Mouse (Mus musculus) lung, embryonic 15.5 days (tissue): ENCODE results near the gene Nhsl1. TPM values are rescaled to one million over a fixed set of nuclear protein-coding genes. Genes with fewer than 3 reads are reported as not detected.

Experiments used
- ATAC-seq: fragments of 200-750 bp; cut with Nextera tagmentation; 2 replicates; pipeline ENCODE4 v1.8.0; 2017; ENCODE audit warnings: moderate number of reproducible peaks, borderline replicate concordance; ENCODE audit not compliant: low FRiP score, low TSS enrichment; ENCODE audit errors: extremely low read depth
- H3K27ac ChIP-seq: fragments of 300-500 bp; sonication (generic); 2 replicates; pipeline ENCODE4 v1.5.1; 2015; ENCODE audit warnings: moderate library complexity, mild to moderate bottlenecking, inconsistent platforms
- H3K27me3 ChIP-seq: fragments of 300-500 bp; sonication (generic); 2 replicates; pipeline ENCODE4 v1.6.1; 2015; ENCODE audit warnings: inconsistent platforms
- H3K36me3 ChIP-seq: fragments of 300-500 bp; sonication (generic); 2 replicates; pipeline ENCODE4 v1.6.1; 2015; ENCODE audit warnings: inconsistent platforms
- H3K4me1 ChIP-seq: fragments of 300-500 bp; sonication (generic); 2 replicates; pipeline ENCODE4 v1.6.1; 2015; ENCODE audit warnings: inconsistent platforms
- H3K4me2 ChIP-seq: fragments of 300-500 bp; sonication (generic); 2 replicates; pipeline ENCODE4 v1.6.1; 2015; ENCODE audit warnings: inconsistent platforms, mild to moderate bottlenecking, moderate library complexity
- H3K4me3 ChIP-seq: fragments of 300-500 bp; sonication (generic); 2 replicates; pipeline ENCODE4 v1.5.1; 2015; ENCODE audit warnings: mild to moderate bottlenecking, inconsistent platforms
- H3K9ac ChIP-seq: fragments of 300-500 bp; sonication (generic); 2 replicates; pipeline ENCODE4 v1.6.1; 2015; ENCODE audit warnings: inconsistent platforms
- H3K9me3 ChIP-seq: fragments of 300-500 bp; sonication (generic); 2 replicates; pipeline ENCODE4 v1.6.1; 2016; ENCODE audit warnings: inconsistent platforms
- WGBS: fragments of 180-500 bp; shearing (Covaris S2); methylation state at CpG from one replicate; pipeline ENCODE4 v1.1.7; 2015; 5-methylcytosine and 5-hydroxymethylcytosine counted together
- polyA plus RNA-seq: library from polyadenylated mRNA; unstranded; fragments of >200 nt; fragmentation: Nextera tagmentation; extraction: Ambion mirVana; gene quantifications from 2 replicates; pipeline ENCODE4 v1.2.1, GENCODE M21; 2015

Nhsl1 gene
- polyA plus RNA-seq, 1 experiment from 2014 or later: 4.4 TPM

DNA sequence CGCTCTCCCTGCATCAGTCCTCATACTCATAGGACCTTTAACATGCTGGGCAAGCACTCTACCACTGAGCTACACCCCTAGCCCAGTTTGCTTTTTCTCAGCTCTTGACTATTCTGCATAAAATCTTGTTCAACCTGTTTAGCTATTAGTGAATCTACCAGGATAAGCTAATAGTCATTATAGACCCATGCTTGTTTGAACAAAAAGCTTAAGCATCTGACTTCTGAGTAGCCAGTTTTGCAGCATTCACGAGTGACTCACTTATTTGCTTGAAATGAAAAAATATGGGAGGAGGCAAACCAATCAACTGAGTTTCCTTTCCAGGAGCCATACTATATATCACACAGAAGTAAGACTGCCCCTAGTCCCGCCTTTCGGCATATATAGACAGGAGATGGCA lies 32.0 kb downstream of the Nhsl1 start:
- no peaks in the 10 kb centered on the region; the same call in 1 of the 2 replicates for H3K4me1 ChIP-seq
- H3K9me3 ChIP-seq: no peaks in the 10 kb centered on the region
- H3K36me3 ChIP-seq: no peaks in the 10 kb centered on the region
- ATAC-seq: peak; percentile 62; the same call in 1 of the 2 replicates
- H3K27ac ChIP-seq: peak overlapping the region; percentile 51; the same call in 1 of the 2 replicates
- H3K9ac ChIP-seq: no peak overlapping the region
- H3K4me2 ChIP-seq: no peak overlapping the region
- H3K27me3 ChIP-seq: no peaks in the 10 kb centered on the region
- WGBS: 62% methylated on average over 4 of the region's 4 CpGs
- H3K4me3 ChIP-seq: no peak overlapping the region

DNA sequence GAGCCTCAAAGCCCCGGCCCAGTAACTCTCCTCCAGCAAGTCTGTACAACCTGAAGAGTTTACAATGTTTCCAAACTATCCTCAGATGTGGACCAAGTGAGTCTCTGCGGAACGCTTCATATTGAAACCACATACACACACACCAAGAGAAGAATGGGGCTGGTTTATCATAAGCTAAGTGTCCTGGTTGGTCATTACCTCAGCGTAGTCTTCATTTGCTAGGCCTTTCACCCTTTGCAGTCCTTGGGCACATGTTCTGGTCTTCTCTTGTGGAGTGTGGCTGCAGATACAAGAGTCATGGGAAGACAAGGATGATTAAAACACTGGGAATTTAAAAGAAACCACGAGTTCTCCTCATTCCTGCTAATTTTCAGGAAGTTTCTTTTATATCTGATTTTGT lies 34.2 kb downstream of the Nhsl1 start:
- WGBS: 75% methylated on average over 5 of the region's 5 CpGs
- H3K9ac ChIP-seq: no peak overlapping the region
- no peak overlapping the region for H3K4me2 ChIP-seq
- H3K36me3 ChIP-seq: no peaks in the 10 kb centered on the region
- H3K9me3 ChIP-seq: no peaks in the 10 kb centered on the region
- no peaks in the 10 kb centered on the region for H3K27me3 ChIP-seq
- no peak overlapping the region for H3K27ac ChIP-seq
- no peak overlapping the region for H3K4me3 ChIP-seq
- no peaks in the 10 kb centered on the region; the same call in 1 of the 2 replicates for H3K4me1 ChIP-seq
- no peak for ATAC-seq

DNA sequence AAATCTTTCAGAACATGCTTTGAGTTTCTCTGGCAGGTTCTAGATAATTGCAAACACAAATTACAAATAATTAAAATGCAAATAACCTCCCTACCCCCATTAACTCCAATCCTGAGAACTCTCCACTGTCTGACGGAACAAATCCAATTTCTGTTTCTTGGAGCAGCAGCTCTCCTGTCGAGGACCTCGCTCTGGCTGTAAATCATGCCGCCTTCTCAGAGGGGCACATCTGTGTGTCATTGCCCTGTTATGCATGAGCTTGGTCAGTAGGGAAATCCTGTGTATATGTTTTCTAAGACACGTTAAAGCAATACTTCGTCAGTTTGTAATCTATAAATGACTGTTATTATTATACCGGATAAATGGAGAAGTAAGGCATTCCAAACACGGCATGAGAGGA lies 35.3 kb downstream of the Nhsl1 start:
- H3K9ac ChIP-seq: no peak overlapping the region
- H3K4me1 ChIP-seq: no peaks in the 10 kb centered on the region; the same call in 1 of the 2 replicates
- no peaks in the 10 kb centered on the region for H3K27me3 ChIP-seq
- no peaks in the 10 kb centered on the region for H3K36me3 ChIP-seq
- no peak overlapping the region for H3K4me2 ChIP-seq
- ATAC-seq: no peak
- no peaks in the 10 kb centered on the region for H3K9me3 ChIP-seq
- no peak overlapping the region for H3K4me3 ChIP-seq
- 58% methylated on average over 8 of the region's 8 CpGs for WGBS
- H3K27ac ChIP-seq: no peak overlapping the region

DNA sequence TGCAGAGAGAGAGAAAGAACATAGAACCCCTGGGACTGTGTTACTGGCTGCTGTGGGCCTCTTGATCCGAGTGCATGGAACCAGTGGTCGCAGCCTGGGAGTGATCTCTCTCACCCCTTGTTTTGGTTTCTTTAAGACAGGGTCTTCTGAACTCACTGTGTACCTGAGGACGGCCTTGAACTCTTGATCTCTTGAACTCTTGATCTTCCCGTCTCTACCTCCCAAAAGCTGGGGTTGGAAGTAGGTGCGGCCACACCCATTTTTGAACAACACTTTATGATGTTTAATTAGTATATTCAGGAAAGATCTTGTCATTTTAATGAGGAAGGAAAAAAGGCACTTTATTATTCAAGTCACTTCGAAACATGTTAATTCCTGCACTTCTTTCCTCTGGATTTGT lies 37.7 kb downstream of the Nhsl1 start:
- no peak for ATAC-seq
- no peaks in the 10 kb centered on the region for H3K27me3 ChIP-seq
- no peaks in the 10 kb centered on the region for H3K36me3 ChIP-seq
- H3K4me1 ChIP-seq: no peaks in the 10 kb centered on the region
- no peaks in the 10 kb centered on the region for H3K9me3 ChIP-seq
- no peak overlapping the region for H3K9ac ChIP-seq
- WGBS: 75% methylated on average over 6 of the region's 6 CpGs
- H3K4me3 ChIP-seq: no peak overlapping the region
- no peak overlapping the region for H3K27ac ChIP-seq
- no peak overlapping the region for H3K4me2 ChIP-seq

DNA sequence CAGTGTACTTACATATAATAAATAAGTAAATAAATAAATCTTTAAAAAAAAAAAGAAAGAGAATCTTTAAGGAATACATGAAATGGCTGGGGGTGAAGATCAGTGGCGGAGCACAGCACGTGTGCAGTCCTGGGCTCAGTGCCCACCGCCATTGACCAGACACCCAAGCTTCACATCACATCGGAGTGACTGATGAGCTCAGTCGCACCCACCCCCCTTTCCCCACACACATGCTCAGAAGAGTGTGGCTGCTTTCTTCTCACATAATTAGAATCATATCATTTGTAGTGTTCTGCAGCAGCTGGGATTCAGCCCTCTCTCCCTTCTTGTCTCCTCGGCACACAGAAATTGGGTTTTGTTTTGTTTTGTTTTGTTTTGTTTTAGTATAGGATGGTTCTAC lies 38.4 kb downstream of the Nhsl1 start:
- peak; percentile 64; the same call in 1 of the 2 replicates for ATAC-seq
- 59% methylated on average over 6 of the region's 6 CpGs for WGBS

DNA sequence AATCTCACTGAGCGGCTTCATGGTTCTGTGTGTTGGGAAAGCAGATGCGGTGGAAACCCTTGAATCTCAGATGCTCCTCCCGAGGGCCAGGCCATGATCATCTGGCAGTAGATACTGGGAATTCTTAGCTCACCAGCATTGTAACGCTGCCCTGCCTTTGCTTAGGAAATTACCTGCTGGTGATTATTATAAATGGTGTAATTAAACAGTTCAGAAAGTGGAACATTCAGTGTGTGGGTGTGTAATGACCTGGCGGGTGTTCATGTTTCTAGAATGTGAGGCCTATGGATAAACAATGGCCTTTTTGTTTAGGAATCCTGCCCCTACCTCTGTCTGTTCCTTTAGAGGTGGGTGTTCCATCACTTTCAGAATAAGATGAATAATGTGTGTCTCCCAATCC lies 39.7 kb downstream of the Nhsl1 start:
- WGBS: 67% methylated on average over 5 of the region's 5 CpGs
- Histone ChIP-seq H3K9ac (no peak overlapping the region), H3K4me2 (no peak overlapping the region), H3K4me1 (no peaks in the 10 kb centered on the region), H3K27me3 (no peaks in the 10 kb centered on the region), H3K36me3 (no peaks in the 10 kb centered on the region), H3K9me3 (no peaks in the 10 kb centered on the region), H3K4me3 (no peak overlapping the region), H3K27ac (no peak overlapping the region)
- ATAC-seq: no peak

More for the DNA sequence above, 38.4 kb downstream of the Nhsl1 start:
- H3K4me2 ChIP-seq: no peak overlapping the region
- no peaks in the 10 kb centered on the region for H3K36me3 ChIP-seq
- H3K4me1 ChIP-seq: no peaks in the 10 kb centered on the region
- H3K9ac ChIP-seq: no peak overlapping the region
- H3K27me3 ChIP-seq: no peaks in the 10 kb centered on the region
- no peaks in the 10 kb centered on the region for H3K9me3 ChIP-seq
- no peak overlapping the region for H3K4me3 ChIP-seq
- H3K27ac ChIP-seq: no peak overlapping the region

DNA sequence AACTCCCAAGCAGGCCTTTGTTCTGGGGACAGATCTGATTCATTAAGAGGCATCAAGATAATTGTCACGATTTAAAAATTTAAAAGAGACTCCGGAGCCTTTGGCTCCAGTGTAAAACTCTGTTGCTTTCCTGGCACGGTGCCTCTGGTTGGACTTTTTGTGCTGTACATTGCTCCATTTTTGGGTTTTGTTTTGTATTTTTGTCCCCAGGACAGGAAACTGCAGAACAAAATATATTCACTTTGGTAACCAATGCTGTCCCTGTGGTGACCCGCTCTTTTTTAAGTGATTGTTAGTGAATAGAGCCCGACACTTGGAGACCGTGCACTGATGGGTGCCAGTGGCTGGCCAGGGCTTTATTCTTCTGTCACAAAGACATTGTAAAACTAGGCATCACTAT lies 41.4 kb downstream of the Nhsl1 start:
- Histone ChIP-seq H3K27me3 (no peaks in the 10 kb centered on the region), H3K4me3 (no peak overlapping the region), H3K36me3 (no peaks in the 10 kb centered on the region), H3K9me3 (no peaks in the 10 kb centered on the region), H3K4me1 (no peaks in the 10 kb centered on the region), H3K27ac (no peak overlapping the region), H3K9ac (no peak overlapping the region), H3K4me2 (no peak overlapping the region)
- ATAC-seq: no peak
- WGBS: 72% methylated on average over 6 of the region's 6 CpGs

DNA sequence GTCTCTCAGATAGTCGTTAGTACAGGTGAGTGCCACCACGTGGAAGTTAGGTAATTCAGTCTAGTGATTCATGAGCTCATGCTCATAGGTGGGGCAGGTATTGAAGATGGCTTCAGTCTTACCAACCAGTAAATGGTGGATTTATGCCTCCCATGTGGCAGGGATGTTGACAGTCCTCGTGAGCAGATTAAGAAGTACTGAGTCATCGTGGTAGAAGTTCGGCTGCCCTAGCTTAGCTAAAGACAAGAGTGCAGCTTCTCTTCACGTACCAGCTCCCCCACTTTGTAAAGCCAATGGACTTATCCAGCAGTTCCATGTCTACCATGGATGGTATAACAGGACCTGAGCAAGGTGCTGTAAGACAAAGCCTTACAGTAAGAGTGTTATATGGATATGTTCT lies 46.6 kb downstream of the Nhsl1 start:
- no peaks in the 10 kb centered on the region for H3K27me3 ChIP-seq
- 88% methylated on average over 6 of the region's 6 CpGs for WGBS
- H3K4me3 ChIP-seq: no peak overlapping the region
- H3K4me2 ChIP-seq: no peak overlapping the region
- peaks cover 1% of the 10 kb centered on the region for H3K4me1 ChIP-seq
- no peak overlapping the region for H3K9ac ChIP-seq
- H3K36me3 ChIP-seq: no peaks in the 10 kb centered on the region
- no peak overlapping the region for H3K27ac ChIP-seq
- ATAC-seq: no peak
- H3K9me3 ChIP-seq: no peaks in the 10 kb centered on the region

DNA sequence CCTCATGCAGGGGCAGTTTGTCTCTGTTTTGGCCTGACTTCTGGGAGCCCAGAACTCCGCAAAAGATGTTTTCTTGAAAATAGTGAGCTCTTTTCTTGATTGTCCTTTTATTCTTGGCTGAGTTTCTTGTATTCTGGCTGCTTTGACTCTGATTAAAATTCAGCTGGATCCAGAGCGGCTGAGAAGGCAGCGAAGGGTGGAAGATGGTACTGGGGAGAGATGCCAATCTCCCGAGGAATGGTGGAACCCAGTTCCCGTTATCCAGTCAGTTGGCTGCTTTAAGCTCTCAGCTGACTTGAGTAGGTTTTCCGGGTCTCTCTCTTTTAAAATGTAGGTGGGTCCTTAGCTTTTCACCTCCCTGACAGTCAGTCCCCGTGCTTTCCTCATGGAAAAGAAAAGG lies 47.9 kb downstream of the Nhsl1 start:
- Histone ChIP-seq H3K4me1 (peaks cover 5% of the 10 kb centered on the region), H3K9ac (no peak overlapping the region), H3K27ac (no peak overlapping the region), H3K27me3 (no peaks in the 10 kb centered on the region), H3K4me3 (no peak overlapping the region), H3K9me3 (no peaks in the 10 kb centered on the region), H3K4me2 (no peak overlapping the region), H3K36me3 (no peaks in the 10 kb centered on the region)
- 70% methylated on average over 7 of the region's 7 CpGs for WGBS
- no peak for ATAC-seq

DNA sequence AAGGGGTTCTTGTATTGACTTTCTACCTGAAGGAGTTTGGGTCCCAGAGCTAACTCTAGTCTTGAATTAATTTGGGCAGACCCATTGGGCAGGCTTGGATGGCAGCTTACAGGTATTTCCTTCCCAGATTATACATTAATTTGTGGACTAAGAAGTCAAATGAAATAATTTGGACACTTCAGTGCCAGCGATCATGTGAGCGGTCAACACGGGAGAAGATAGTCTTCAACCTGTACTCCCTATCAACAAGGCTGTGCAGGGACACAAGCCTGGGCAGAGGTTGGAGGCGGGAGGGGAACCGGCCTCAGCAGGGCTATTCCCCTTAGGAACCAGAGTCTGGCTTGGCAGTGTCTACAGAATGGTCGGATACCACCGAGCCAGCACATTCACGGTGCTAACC lies 49.3 kb downstream of the Nhsl1 start:
- 88% methylated on average over 8 of the region's 8 CpGs for WGBS
- H3K27me3 ChIP-seq: no peaks in the 10 kb centered on the region
- H3K4me3 ChIP-seq: no peak overlapping the region
- H3K4me2 ChIP-seq: no peak overlapping the region
- H3K4me1 ChIP-seq: peaks cover 5% of the 10 kb centered on the region
- H3K9ac ChIP-seq: no peak overlapping the region
- no peaks in the 10 kb centered on the region for H3K36me3 ChIP-seq
- ATAC-seq: no peak
- H3K27ac ChIP-seq: no peak overlapping the region
- H3K9me3 ChIP-seq: no peaks in the 10 kb centered on the region

DNA sequence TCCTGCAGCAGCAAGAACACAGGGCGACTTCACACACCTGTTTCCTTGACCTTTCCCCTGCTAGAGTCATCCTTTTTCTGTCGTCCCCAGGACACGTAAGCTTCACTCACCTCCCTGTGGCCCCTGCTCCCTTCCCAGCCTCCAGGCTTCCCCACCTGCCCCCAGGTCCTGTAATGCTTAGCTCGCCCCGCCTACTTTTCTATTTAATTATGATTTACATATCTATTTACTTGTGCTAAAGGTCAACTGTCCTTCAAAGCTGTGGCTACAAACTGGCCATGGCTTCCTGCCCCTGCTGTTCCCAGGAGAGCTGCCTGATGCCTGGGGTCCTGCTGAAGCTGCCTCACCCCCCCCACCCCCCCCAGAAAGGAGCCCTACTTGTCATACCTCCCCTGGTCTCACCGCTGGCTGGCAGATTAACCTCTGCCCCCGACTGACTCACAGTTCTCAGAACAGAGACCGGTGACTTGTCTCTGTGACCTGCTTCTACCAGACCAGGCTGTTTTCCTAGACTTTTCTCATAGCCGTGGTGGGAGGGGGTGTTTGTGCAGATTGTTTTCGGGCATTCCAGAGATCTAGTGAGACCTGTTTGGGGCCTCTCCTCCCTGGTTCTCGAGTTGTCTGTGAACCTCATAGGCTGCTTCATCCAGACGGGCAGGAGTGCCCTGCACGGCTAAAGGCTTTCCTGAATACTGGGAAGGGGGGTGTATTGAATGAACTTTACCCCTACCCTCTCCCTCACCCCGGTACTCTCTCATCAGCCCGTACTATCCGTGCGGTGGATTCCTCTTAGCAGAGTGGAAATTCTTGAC lies 51.9 kb downstream of the Nhsl1 start:
- Histone ChIP-seq H3K36me3 (no peaks in the 10 kb centered on the region), H3K27ac (peak overlapping the region; percentile 31; the same call in 1 of the 2 replicates), H3K9ac (no peak overlapping the region), H3K4me1 (peaks cover 5% of the 10 kb centered on the region), H3K4me3 (no peak overlapping the region), H3K27me3 (no peaks in the 10 kb centered on the region), H3K4me2 (no peak overlapping the region), H3K9me3 (no peaks in the 10 kb centered on the region)
- 21% methylated on average over 17 of the region's 17 CpGs for WGBS
- no peak; the same call in 1 of the 2 replicates for ATAC-seq

DNA sequence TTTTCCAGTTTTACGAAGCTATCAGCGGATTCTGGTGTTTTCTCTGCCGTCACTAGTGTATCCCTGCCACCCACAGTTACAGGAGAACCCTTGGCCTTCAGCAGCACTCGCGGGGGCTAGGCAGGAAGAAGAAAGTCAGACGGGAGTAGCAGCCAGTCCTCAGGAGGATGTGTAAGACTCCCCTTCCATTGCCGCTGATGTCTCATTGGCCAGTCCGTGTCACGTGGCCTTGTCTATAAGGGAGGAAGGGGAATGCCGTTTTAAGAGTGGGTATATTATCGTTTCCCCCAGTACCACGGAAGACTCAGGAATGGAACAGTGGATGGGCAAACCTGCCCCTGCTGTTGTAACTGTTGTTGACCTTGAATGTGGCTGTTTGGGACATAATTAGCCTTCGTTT lies 53.1 kb downstream of the Nhsl1 start:
- H3K36me3 ChIP-seq: no peaks in the 10 kb centered on the region
- ATAC-seq: no peak
- 52% methylated on average over 13 of the region's 13 CpGs for WGBS
- H3K4me3 ChIP-seq: no peak overlapping the region
- H3K27me3 ChIP-seq: no peaks in the 10 kb centered on the region
- H3K9ac ChIP-seq: no peak overlapping the region
- peaks cover 5% of the 10 kb centered on the region for H3K4me1 ChIP-seq
- H3K27ac ChIP-seq: no peak overlapping the region
- H3K4me2 ChIP-seq: peak overlapping the region; percentile 21; the same call in 1 of the 2 replicates
- H3K9me3 ChIP-seq: no peaks in the 10 kb centered on the region
